Mouse (Mus musculus): Measurements from ENCODE around the gene Btbd9. TPM values are rescaled to one million over a fixed set of nuclear protein-coding genes. Genes with fewer than 3 reads are reported as not detected.

Gene Btbd9
- polyA plus RNA-seq, 1 experiment, result 21.3 TPM

- Histone ChIP-seq H3K27ac (ENCODE audit: insufficient read depth, low read length) (no peak overlapping the region), H3K4me3 (ENCODE audit: insufficient read depth, low read length) (no peak overlapping the region), H3K4me1 (ENCODE audit: control insufficient read depth, insufficient read depth, low read length) (no peaks in the 10 kb centered on the region)
- TF ChIP-seq CTCF (IDR thresholded peaks at IDR 0.05; ENCODE audit: borderline replicate concordance, insufficient read depth, low read length), result no peak
- TF ChIP-seq POLR2A (IDR thresholded peaks at IDR 0.05; ENCODE audit: low read depth, low read length), result no peak
Measured at GRCm38 (mm10) chr17:30518431-30519171, 57.7 kb downstream of the Btbd9 start.

DNA sequence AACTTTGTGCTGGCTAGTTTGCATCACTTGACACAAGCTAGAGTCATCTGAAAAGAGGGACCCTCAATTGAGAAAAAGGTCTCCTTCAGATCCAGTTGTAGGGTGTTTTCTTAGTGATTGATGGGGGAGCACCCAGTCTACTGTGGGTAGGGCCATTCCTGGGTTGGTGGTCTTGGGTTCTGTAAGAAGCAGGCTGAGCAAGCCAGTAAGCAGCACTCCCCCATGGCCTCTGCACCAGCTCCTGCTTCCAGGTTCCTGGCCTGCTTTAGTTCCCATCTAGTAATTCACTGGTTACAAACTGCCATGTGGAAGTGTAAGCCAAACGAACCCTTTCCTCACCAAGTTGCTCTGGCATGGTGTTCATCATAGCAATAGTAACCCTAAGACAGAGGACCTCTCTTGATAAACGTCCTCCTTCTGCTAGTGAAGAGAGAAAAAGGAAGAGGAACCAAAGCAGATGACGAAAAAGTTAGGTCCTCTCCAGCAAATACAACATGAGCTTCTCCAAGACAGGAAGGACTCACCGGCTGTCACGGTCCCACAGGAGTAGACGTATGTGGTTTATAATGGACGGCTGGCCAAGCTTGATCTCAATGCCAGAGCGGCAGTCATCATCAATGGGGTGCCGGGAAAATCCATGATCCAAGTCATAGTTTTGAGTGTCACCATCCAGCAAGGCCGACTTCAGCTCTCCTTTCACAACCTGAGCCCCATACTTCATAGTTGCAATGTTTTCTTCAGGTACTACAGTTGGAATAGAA lies 59.5 kb downstream of the Btbd9 start:
- Histone ChIP-seq H3K4me3 (ENCODE audit: insufficient read depth, low read length) (no peak overlapping the region), H3K27ac (ENCODE audit: insufficient read depth, low read length) (no peak overlapping the region), H3K4me1 (ENCODE audit: control insufficient read depth, insufficient read depth, low read length) (no peaks in the 10 kb centered on the region)
- TF ChIP-seq CTCF (IDR thresholded peaks at IDR 0.05; ENCODE audit: borderline replicate concordance, insufficient read depth, low read length) (no peak), POLR2A (IDR thresholded peaks at IDR 0.05; ENCODE audit: low read depth, low read length) (no peak)

DNA sequence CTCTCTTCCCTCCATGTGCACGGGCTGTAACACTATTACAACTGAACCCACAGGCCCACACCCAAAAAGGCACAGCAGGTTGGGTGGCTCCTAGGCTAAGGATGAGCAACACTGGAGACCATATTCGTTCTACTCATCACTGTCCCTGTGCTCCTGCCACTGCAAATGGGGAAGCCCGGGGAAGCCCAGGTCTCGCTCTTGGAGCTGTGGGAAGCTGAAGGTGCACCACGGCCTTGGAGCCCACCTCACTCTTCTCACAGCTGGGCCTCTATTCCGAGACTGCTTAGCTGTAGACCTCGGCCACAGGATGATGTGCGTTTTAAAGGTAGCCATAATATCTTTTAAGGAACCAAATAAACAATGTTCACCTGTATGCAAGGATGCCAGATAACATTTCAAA lies 60.9 kb downstream of the Btbd9 start:
- TF ChIP-seq CTCF (IDR thresholded peaks at IDR 0.05; ENCODE audit: borderline replicate concordance, insufficient read depth, low read length) (no peak), POLR2A (IDR thresholded peaks at IDR 0.05; ENCODE audit: low read depth, low read length) (no peak)
- H3K27ac ChIP-seq (ENCODE audit: insufficient read depth, low read length), result no peak overlapping the region
- no peak overlapping the region for H3K4me3 ChIP-seq (ENCODE audit: insufficient read depth, low read length)
- no peaks in the 10 kb centered on the region for H3K4me1 ChIP-seq (ENCODE audit: control insufficient read depth, insufficient read depth, low read length)

- no peak for TF ChIP-seq POLR2A (IDR thresholded peaks at IDR 0.05; ENCODE audit: low read depth, low read length)
- TF ChIP-seq CTCF (IDR thresholded peaks at IDR 0.05; ENCODE audit: borderline replicate concordance, insufficient read depth, low read length), result no peak
- Histone ChIP-seq H3K27ac (ENCODE audit: insufficient read depth, low read length) (no peak overlapping the region), H3K4me3 (ENCODE audit: insufficient read depth, low read length) (no peak overlapping the region), H3K4me1 (ENCODE audit: control insufficient read depth, insufficient read depth, low read length) (no peaks in the 10 kb centered on the region)
Measured at GRCm38 (mm10) chr17:30513034-30513433, 63.3 kb downstream of the Btbd9 start.

GRCm38 (mm10) chr17:30512531-30512930 lies 63.8 kb downstream of the Btbd9 start:
- Histone ChIP-seq H3K4me1 (ENCODE audit: control insufficient read depth, insufficient read depth, low read length) (no peaks in the 10 kb centered on the region), H3K27ac (ENCODE audit: insufficient read depth, low read length) (no peak overlapping the region), H3K4me3 (ENCODE audit: insufficient read depth, low read length) (no peak overlapping the region)
- no peak for TF ChIP-seq CTCF (IDR thresholded peaks at IDR 0.05; ENCODE audit: borderline replicate concordance, insufficient read depth, low read length)
- TF ChIP-seq POLR2A (IDR thresholded peaks at IDR 0.05; ENCODE audit: low read depth, low read length), result no peak

GRCm38 (mm10) chr17:30512007-30512406 lies 64.3 kb downstream of the Btbd9 start:
- Histone ChIP-seq H3K4me3 (ENCODE audit: insufficient read depth, low read length) (no peak overlapping the region), H3K4me1 (ENCODE audit: control insufficient read depth, insufficient read depth, low read length) (no peaks in the 10 kb centered on the region), H3K27ac (ENCODE audit: insufficient read depth, low read length) (no peak overlapping the region)
- TF ChIP-seq CTCF (IDR thresholded peaks at IDR 0.05; ENCODE audit: borderline replicate concordance, insufficient read depth, low read length) (no peak), POLR2A (IDR thresholded peaks at IDR 0.05; ENCODE audit: low read depth, low read length) (no peak)

DNA sequence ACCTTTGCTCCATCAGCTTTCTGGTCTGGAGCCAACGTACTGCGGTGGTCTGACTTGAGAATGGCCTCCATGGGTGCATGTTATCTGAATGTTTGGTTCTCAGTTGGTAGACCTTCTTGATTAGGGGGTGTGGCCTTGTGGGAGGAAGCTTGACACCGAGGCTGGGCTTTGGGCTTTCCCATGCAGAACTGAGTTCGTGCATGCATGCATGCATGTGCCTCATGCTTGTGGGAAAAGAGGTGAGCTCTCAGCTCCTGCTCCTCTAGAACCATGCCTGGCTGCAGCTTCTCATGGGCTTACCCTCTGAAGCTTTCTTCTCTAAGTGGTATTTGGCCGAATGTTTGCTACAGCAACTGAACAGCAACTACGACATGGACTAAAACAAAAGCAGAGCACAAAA lies 64.9 kb downstream of the Btbd9 start:
- Histone ChIP-seq H3K4me3 (ENCODE audit: insufficient read depth, low read length) (no peak overlapping the region), H3K27ac (ENCODE audit: insufficient read depth, low read length) (no peak overlapping the region), H3K4me1 (ENCODE audit: control insufficient read depth, insufficient read depth, low read length) (no peaks in the 10 kb centered on the region)
- TF ChIP-seq POLR2A (IDR thresholded peaks at IDR 0.05; ENCODE audit: low read depth, low read length), result no peak
- TF ChIP-seq CTCF (IDR thresholded peaks at IDR 0.05; ENCODE audit: borderline replicate concordance, insufficient read depth, low read length), result no peak

- H3K27ac ChIP-seq (ENCODE audit: insufficient read depth, low read length), result no peak overlapping the region
- no peak overlapping the region for H3K4me3 ChIP-seq (ENCODE audit: insufficient read depth, low read length)
- TF ChIP-seq POLR2A (IDR thresholded peaks at IDR 0.05; ENCODE audit: low read depth, low read length) (no peak), CTCF (IDR thresholded peaks at IDR 0.05; ENCODE audit: borderline replicate concordance, insufficient read depth, low read length) (0 out of 2 replicates have a peak, but pooled peaks have one; percentile 34)
- no peaks in the 10 kb centered on the region for H3K4me1 ChIP-seq (ENCODE audit: control insufficient read depth, insufficient read depth, low read length)
Measured at GRCm38 (mm10) chr17:30510171-30510570, 66.1 kb downstream of the Btbd9 start.

- no peak overlapping the region for H3K4me3 ChIP-seq (ENCODE audit: insufficient read depth, low read length)
- H3K4me1 ChIP-seq (ENCODE audit: control insufficient read depth, insufficient read depth, low read length), result no peaks in the 10 kb centered on the region
- TF ChIP-seq CTCF (IDR thresholded peaks at IDR 0.05; ENCODE audit: borderline replicate concordance, insufficient read depth, low read length), result no peak
- no peak for TF ChIP-seq POLR2A (IDR thresholded peaks at IDR 0.05; ENCODE audit: low read depth, low read length)
- no peak overlapping the region for H3K27ac ChIP-seq (ENCODE audit: insufficient read depth, low read length)
Measured at GRCm38 (mm10) chr17:30509646-30510045, 66.6 kb downstream of the Btbd9 start.
